In genomic region chr17:7170304-7171295, GRCm38 (mm10) we compare ENCODE assay signal across 8 mouse cellular contexts. TPM values are rescaled to one million over a fixed set of nuclear protein-coding genes. Genes with fewer than 3 reads are reported as not detected.
DNase-seq lines count a peak whose midpoint lies in the region; ATAC-seq and TF ChIP-seq lines count a peak whose summit lies in the region.

No protein-coding gene starts in this region.

- H3K9ac ChIP-seq in heart, postnatal 0 days (replicated peaks; ENCODE audit: low read depth, low read length), result peak overlapping the region; percentile 70
- H3K9ac ChIP-seq in liver, embryonic 12.5 days, result peak overlapping the region; percentile 61
- peak overlapping the region; percentile 36 for H3K9ac ChIP-seq in stomach, embryonic 14.5 days (replicated peaks; ENCODE audit: low read depth, low read length)

- no peak for TF ChIP-seq EP300 in heart, postnatal 0 days (IDR thresholded peaks at IDR 0.05; ENCODE audit: low read depth)

- peak; percentile 10 for ATAC-seq in heart, postnatal 0 days (ENCODE audit: insufficient read depth, low read depth)
- ATAC-seq in liver, embryonic 12.5 days, result 0 out of 2 replicates have a peak, but pooled peaks have one; percentile 1
- peak; percentile 5; the same call in 1 of the 2 replicates for ATAC-seq in stomach, embryonic 14.5 days (ENCODE audit: insufficient number of reproducible peaks, insufficient read depth, low FRiP score, low read depth)

- H3K27me3 ChIP-seq in heart, postnatal 0 days (ENCODE audit: control insufficient read depth, insufficient read depth, low read length), result no peaks in the 10 kb centered on the region
- H3K27me3 ChIP-seq in liver, embryonic 12.5 days (replicated peaks), result peaks cover 42% of the 10 kb centered on the region
- H3K27me3 ChIP-seq in stomach, embryonic 14.5 days (ENCODE audit: control insufficient read depth, insufficient read depth, low read length), result no peaks in the 10 kb centered on the region

- peak overlapping the region; percentile 94 for H3K4me2 ChIP-seq in heart, postnatal 0 days (ENCODE audit: low read depth, low read length)
- H3K4me2 ChIP-seq in liver, embryonic 12.5 days, result peak overlapping the region; percentile 93
- H3K4me2 ChIP-seq in stomach, embryonic 14.5 days (replicated peaks; ENCODE audit: low read depth, low read length), result peak overlapping the region; percentile 85

- no peak for TF ChIP-seq CTCF in heart, postnatal 0 days (IDR thresholded peaks at IDR 0.05; ENCODE audit: low read depth)

- intact Hi-C loops in gastrocnemius, postnatal 14 days (cut with DNase I; ENCODE audit: low total_unique reads), result loop anchor here (5.0 kb wide), 1 partner anchor 52 kb away; no protein-coding TSS in a partner anchor

- H3K27ac ChIP-seq in heart, postnatal 0 days (ENCODE audit: low read depth), result peak overlapping the region; percentile 58
- H3K27ac ChIP-seq in liver, embryonic 12.5 days, result no peak overlapping the region
- H3K27ac ChIP-seq in stomach, embryonic 14.5 days (ENCODE audit: low read length), result peak overlapping the region; percentile 75

- DNase-seq in adrenal gland, adult (ENCODE audit: inconsistent age in 2 of 2, low spot score in 1 of 2), result peak; percentile 31 to 68
- no peak for DNase-seq in adrenal gland, postnatal 14 days
- DNase-seq in ovary, postnatal 36 days (ENCODE audit: low spot score), result peak; percentile 16
- no peak for DNase-seq in ovary, postnatal 14 days (ENCODE audit: low spot score)
- DNase-seq in heart, postnatal 0 days (ENCODE audit: low spot score), result no peak
- DNase-seq in gastrocnemius, postnatal 14 days, result no peak

- no peaks in the 10 kb centered on the region for H3K9me3 ChIP-seq in heart, postnatal 0 days (replicated peaks; ENCODE audit: control insufficient read depth, low read length)
- no peaks in the 10 kb centered on the region for H3K9me3 ChIP-seq in liver, embryonic 12.5 days (replicated peaks)
- no peaks in the 10 kb centered on the region for H3K9me3 ChIP-seq in stomach, embryonic 14.5 days (ENCODE audit: control insufficient read depth, low read depth, low read length)

- 3% methylated on average over 40 of the region's 43 CpGs for WGBS in heart, postnatal 0 days
- WGBS in liver, embryonic 12.5 days (ENCODE audit: insufficient replicate concordance), result 8% methylated on average over 43 of the region's 43 CpGs
- 2% methylated on average over 43 of the region's 43 CpGs for WGBS in stomach, embryonic 14.5 days

- peaks cover 22% of the 10 kb centered on the region for H3K4me1 ChIP-seq in heart, postnatal 0 days (ENCODE audit: control insufficient read depth, insufficient read depth)
- H3K4me1 ChIP-seq in liver, embryonic 12.5 days, result peaks cover 37% of the 10 kb centered on the region
- peaks cover 4% of the 10 kb centered on the region; the same call in 1 of the 2 replicates for H3K4me1 ChIP-seq in stomach, embryonic 14.5 days (ENCODE audit: control insufficient read depth, insufficient read depth, low read length)

- no peaks in the 10 kb centered on the region for H3K36me3 ChIP-seq in heart, postnatal 0 days (replicated peaks; ENCODE audit: control insufficient read depth, insufficient read depth, low read length)
- no peaks in the 10 kb centered on the region for H3K36me3 ChIP-seq in liver, embryonic 12.5 days
- no peaks in the 10 kb centered on the region for H3K36me3 ChIP-seq in stomach, embryonic 14.5 days (ENCODE audit: control insufficient read depth, insufficient read depth, low read length)

- peak overlapping the region; percentile 69 for H3K4me3 ChIP-seq in heart, postnatal 0 days (ENCODE audit: low read depth, low read length)
- peak overlapping the region; percentile 67 for H3K4me3 ChIP-seq in liver, embryonic 12.5 days
- peak overlapping the region; percentile 76 for H3K4me3 ChIP-seq in stomach, embryonic 14.5 days (ENCODE audit: low read depth, low read length)

RNA-seq across cellular contexts. Expression of gene Rps6ka2, which starts 0.7 kb away (rescaled TPM):
- 11.4 and 12.9 TPM in 2 replicates for total RNA-seq in adrenal gland, postnatal 14 days (2021)
- 36.4 and 37.4 TPM in 2 replicates for total RNA-seq in heart, postnatal 0 days (2014; rRNA removed; ENCODE audit: low replicate concordance)
- polyA plus RNA-seq in heart, postnatal 0 days (2015; fragmentation: Nextera tagmentation; extraction: Ambion mirVana), result 13.6 and 14.3 TPM in 2 replicates
- polyA plus RNA-seq in liver, embryonic 12.5 days (2016; fragmentation: Nextera tagmentation; extraction: Ambion mirVana), result 5.1 and 5.3 TPM in 2 replicates
- polyA plus RNA-seq in stomach, embryonic 14.5 days (2014; fragmentation: Nextera tagmentation; extraction: Ambion mirVana), result 11.7 and 14.7 TPM in 2 replicates
- total RNA-seq in gastrocnemius, postnatal 14 days (2021), result 10 to 100 TPM; 50.1 to 55.8 TPM

Comparison
In these comparisons a context has a peak if more than half of its experiments do, and no peak if none do; other contexts are left out.
1. DNase-seq: peak in adrenal gland, adult (2 of 2) and ovary, postnatal 36 days (single experiment); none in adrenal gland, postnatal 14 days (single experiment), ovary, postnatal 14 days (single experiment), heart, postnatal 0 days (single experiment) and gastrocnemius, postnatal 14 days (single experiment).
2. Peak in every context shown above with its lines, with median percentiles within 50 percentile points of each other: ATAC-seq, H3K4me2 ChIP-seq, H3K4me3 ChIP-seq and H3K9ac ChIP-seq.